Mouse (Mus musculus) neural tube, embryonic 15.5 days (tissue): ENCODE results near the gene Depdc1b. TPM values are rescaled to one million over a fixed set of nuclear protein-coding genes. Genes with fewer than 3 reads are reported as not detected.

Experiments
- ATAC-seq: fragments of 200-750 bp; cut with Nextera tagmentation; 2 replicates; pipeline ENCODE4 v1.8.0; 2017; ENCODE audit warnings: mild to moderate bottlenecking, moderate TSS enrichment, moderate library complexity; ENCODE audit not compliant: low FRiP score
- H3K27ac ChIP-seq: fragments of 300-500 bp; sonication (generic); replicated peaks from 2 replicates; pipeline ENCODE4 v1.5.1; 2015; ENCODE audit warnings: mild to moderate bottlenecking, inconsistent platforms
- H3K27me3 ChIP-seq: fragments of 300-500 bp; sonication (generic); replicated peaks from 2 replicates; pipeline ENCODE4 v1.6.1; 2015; ENCODE audit warnings: inconsistent platforms
- H3K36me3 ChIP-seq: fragments of 300-500 bp; sonication (generic); 2 replicates; pipeline ENCODE4 v1.6.1; 2015; ENCODE audit warnings: inconsistent platforms
- H3K4me1 ChIP-seq: fragments of 300-500 bp; sonication (generic); 2 replicates; pipeline ENCODE4 v1.6.1; 2015; ENCODE audit warnings: inconsistent platforms
- H3K4me2 ChIP-seq: fragments of 300-500 bp; sonication (generic); 2 replicates; pipeline ENCODE4 v1.6.1; 2015; ENCODE audit warnings: inconsistent platforms, mild to moderate bottlenecking, moderate library complexity
- H3K4me3 ChIP-seq: fragments of 300-500 bp; sonication (generic); replicated peaks from 2 replicates; pipeline ENCODE4 v1.5.1; 2015; ENCODE audit warnings: mild to moderate bottlenecking, inconsistent platforms
- H3K9ac ChIP-seq: fragments of 300-500 bp; sonication (generic); replicated peaks from 2 replicates; pipeline ENCODE4 v1.6.1; 2015; ENCODE audit warnings: mild to moderate bottlenecking, inconsistent platforms
- H3K9me3 ChIP-seq: fragments of 300-500 bp; sonication (generic); replicated peaks from 2 replicates; pipeline ENCODE4 v1.6.1; 2016; ENCODE audit warnings: inconsistent platforms
- WGBS: fragments of 180-500 bp; shearing (Covaris S2); methylation state at CpG from one replicate; pipeline ENCODE4 v1.1.7; 2015; ENCODE audit warnings: mixed read lengths; 5-methylcytosine and 5-hydroxymethylcytosine counted together
- polyA plus RNA-seq: library from polyadenylated mRNA; unstranded; fragments of >200 nt; fragmentation: Nextera tagmentation; extraction: Ambion mirVana; gene quantifications from 2 replicates; pipeline ENCODE4 v1.2.1, GENCODE M21; 2015

The Depdc1b gene
- polyA plus RNA-seq, 1 experiment from 2014 or later = 1.0 TPM

- ATAC-seq = no peak
- no peak overlapping the region for H3K4me3 ChIP-seq
- H3K27ac ChIP-seq = no peak overlapping the region
- WGBS = 76% methylated on average over 6 of the region's 6 CpGs
- peaks cover 4% of the 10 kb centered on the region; the same call in 1 of the 2 replicates for H3K4me1 ChIP-seq
- H3K9me3 ChIP-seq = no peaks in the 10 kb centered on the region
- no peaks in the 10 kb centered on the region for H3K27me3 ChIP-seq
- no peaks in the 10 kb centered on the region for H3K36me3 ChIP-seq
- no peak overlapping the region for H3K4me2 ChIP-seq
- no peak overlapping the region for H3K9ac ChIP-seq
These were observed 137.2 kb downstream of the Depdc1b start for GRCm38 (mm10) chr13:108453064-108453919.

Other genes starting within 250 kb of the Depdc1b start
- gene Ndufaf2, start 157.7 kb upstream of the Depdc1b start, polyA plus RNA-seq = 68.0 and 80.3 TPM in 2 replicates
- 26.4 and 31.8 TPM in 2 replicates for gene Ercc8, start 157.6 kb upstream of the Depdc1b start, polyA plus RNA-seq
- 2.0 and 4.0 TPM in 2 replicates for gene Elovl7, start 101.9 kb upstream of the Depdc1b start, polyA plus RNA-seq
- 20.7 and 22.8 TPM in 2 replicates for gene Pde4d, start 133.6 kb downstream of the Depdc1b start, polyA plus RNA-seq